Mouse (Mus musculus) right cerebral cortex, postnatal 14 days (tissue): ENCODE data around the gene Kansl1l.
"Not testable (repeated sequence)": the region's sequence is repeated elsewhere in the genome, so short reads cannot be mapped to it uniquely, and the experiment has no call there.

Experiments
- DNase-seq: peaks from one replicate; pipeline ENCODE4 v3.0.0; 2022

Kansl1l gene

GRCm38 (mm10) chr1:66816837-66817452 is 417 bp downstream of the Kansl1l start:
- DNase-seq = peak; percentile 98

DNA sequence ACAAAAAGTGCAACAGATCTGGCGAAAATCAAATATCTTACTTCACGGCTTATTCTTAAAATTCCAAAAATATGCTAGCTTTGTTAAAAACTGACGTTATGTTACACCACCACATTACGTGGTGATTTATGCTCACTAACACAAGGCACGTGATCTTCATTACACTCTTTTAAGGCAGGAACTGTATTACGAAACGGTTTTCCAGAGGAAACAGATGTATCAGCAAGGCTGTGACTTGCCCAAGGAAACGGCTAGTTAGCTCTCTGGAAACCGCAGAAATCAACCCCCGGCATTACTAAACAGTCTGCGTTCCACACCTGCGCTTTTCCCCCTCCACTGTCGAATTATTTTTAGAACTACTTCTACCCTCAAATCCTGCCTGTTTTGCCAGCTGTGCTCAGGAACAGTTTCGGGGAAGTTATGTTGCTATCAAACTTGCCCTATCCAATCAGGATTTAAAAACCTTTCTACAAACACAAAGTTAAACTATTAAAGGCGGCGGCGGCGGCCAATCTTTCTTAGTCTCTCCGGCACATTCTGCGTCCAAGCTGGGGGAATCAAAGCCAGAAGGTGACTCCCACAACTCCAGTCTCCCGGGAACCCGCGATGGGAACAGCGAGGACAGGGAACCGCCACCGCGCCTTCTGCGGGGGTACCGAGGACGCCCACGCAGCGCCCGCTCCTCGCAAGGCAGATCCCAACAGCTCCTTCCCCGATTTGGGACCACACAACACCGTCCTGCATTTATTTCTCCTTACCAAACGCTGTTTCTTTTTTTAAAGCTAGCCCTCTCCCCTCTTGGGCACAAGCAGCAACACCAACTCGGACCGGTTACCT is 1.2 kb downstream of the Kansl1l start:
- peak; percentile 72 for DNase-seq

DNA sequence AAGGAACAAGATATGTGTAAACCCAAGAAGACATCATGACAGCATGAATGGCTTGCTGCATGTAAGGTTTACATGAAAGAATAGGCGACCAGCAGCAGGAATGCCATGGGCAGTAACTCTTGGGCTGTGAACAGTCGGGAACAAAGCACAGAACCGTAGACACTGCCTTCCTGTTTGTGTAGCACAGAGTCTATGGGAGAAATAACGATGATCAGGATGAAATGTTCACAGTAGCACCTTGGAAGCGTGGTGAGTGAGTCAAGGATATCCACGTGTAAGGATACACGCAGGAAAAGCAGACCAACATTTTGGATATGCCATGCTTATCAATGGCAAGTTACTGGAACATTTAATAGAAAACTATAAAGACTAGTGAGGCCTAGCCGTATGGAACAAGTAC is 2.6 kb downstream of the Kansl1l start:
- DNase-seq = no peak

DNA sequence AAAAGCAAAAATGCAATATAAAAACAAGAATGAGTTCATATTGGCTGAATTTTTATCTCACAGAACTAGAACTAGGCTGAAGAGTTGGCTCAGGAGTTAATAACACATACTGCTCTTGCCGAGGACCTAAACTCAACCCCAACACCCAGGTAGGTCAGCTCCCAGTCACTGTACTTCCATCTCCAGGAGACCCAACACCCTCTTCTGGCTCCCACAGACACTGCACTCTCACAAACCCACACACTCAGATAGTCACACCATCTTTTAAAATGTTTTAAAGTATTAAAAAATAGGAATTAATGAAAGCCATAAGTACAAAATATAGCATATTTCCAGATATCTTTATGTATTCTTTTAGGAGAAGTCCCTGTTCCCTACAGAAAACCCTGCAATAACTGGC is 4.2 kb downstream of the Kansl1l start:
- no peak for DNase-seq

GRCm38 (mm10) chr1:66806821-66807220 is 10.5 kb downstream of the Kansl1l start:
- DNase-seq = no peak

DNA sequence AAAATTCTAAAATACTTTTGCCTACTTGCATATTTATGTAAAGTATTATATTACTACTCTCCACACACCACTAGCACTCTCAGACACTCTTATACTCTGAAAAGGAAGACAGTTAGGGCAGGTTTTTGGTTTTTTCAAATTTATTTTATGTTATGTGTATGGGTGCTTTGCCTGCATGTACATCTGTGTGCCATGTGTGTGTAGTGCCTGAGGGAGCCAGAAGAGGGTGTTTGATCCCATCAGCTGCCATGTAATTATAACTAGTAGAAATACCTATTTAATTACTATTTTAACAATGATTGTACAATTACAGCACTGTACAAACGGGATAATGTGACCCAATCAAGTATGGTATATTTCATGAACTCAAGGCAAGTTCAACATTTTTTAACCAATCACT is 12.0 kb downstream of the Kansl1l start:
- no peak for DNase-seq

GRCm38 (mm10) chr1:66804710-66805109 is 12.7 kb downstream of the Kansl1l start:
- no peak for DNase-seq

DNA sequence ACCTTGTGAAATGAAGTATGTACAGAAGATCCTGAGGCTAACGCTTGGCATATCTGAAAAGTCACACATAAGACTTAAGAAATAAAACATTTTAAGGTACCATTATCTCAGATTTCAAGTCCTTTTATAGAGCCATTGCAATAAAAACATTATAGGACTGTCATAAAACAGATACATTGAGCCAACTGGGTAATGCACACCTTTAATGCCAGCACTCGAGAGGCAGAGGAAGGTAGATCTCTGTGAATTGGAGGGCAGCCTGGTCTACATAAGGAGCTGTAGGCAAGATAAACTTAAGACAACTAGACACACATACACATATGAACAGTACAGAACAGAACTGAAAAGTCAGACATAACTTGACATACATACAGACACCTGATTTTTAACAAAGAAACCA is 19.4 kb downstream of the Kansl1l start:
- DNase-seq = no peak

DNA sequence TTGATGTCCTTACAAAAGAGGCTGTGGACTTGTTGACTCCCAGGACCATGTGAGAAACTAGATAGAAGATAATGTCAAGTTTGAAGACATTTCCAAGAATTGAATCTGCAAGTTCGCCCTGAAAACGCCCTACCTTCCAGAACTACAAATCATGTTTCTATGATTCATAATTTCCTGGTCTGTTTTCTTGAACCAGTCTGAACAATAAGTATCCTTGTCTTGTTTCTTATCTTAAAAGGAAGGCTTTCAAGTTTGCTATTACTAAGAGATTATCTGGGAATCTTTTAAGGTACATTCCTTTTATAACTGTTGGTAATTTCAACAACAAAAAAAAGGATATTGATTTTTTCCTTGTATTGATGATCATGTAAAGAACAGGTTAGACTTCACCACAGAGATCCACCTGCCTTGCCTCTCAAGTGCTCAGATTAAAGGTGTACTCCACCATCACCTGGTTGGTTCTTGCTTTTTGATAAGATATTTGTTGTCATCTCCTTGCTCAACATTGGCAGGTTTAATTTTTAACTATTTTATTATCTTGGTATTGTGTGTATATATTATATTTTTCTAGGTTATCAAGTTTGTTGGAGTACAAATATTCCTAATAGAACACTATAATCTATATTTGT is 24.4 kb downstream of the Kansl1l start:
- no peak for DNase-seq

- DNase-seq = no peak
Observed at GRCm38 (mm10) chr1:66782296-66782695, 35.1 kb downstream of the Kansl1l start.

DNA sequence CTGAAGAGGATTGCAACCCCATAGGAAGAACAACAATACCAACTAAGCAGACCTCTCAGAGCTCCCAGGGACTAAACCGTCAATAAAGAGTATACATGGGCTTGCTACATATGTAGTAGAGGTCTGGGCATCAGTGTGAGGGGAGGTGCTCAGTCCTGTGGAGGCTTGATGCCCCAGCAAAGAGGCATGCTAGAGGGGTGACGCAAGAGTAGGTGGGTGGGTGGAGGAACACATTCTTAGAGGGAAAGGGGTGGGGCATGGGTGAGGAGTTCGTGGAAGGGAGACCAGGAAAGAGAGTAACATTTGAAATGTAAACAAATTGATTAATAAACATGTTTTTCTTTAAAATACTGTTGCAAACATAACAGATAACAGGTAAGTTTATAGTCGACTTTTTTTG is 36.3 kb downstream of the Kansl1l start:
- DNase-seq = no peak

DNA sequence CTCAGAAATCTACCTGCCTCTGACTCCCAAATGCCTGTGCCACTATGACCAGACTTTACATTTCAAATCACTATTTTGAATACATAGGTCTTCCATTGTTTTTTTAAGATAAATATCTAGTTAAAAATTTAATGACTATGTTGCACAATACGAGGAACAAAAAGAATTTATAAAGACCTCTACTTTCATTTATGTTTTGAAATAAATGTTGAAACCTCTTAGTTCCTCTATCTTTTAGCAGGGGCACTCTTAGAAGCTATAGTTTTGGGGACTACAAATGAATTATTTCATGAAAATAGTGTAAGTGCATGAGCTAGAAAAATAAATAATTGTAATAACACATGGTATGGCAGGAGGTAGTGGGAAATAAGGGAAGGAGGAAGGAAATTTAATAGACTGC is 38.6 kb downstream of the Kansl1l start:
- no peak for DNase-seq

DNA sequence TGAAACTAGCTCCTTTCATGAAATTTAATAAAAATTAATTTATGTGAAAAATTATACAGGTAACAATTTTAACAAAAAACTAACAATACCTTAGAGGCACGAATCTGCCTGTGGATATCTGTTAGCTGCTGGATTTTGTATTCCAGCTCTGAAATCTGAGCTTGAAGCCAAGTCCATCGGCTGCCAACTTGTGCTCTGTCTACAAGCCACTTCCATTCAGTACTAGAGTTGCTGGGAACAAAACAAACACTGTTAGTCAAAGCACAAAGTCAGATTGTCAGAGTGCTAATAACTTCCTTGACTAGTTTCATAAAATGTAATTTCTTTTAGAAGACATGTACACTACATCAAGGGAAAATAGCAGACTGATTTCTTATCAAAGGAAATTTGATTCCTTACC is 39.5 kb downstream of the Kansl1l start:
- no peak for DNase-seq

DNA sequence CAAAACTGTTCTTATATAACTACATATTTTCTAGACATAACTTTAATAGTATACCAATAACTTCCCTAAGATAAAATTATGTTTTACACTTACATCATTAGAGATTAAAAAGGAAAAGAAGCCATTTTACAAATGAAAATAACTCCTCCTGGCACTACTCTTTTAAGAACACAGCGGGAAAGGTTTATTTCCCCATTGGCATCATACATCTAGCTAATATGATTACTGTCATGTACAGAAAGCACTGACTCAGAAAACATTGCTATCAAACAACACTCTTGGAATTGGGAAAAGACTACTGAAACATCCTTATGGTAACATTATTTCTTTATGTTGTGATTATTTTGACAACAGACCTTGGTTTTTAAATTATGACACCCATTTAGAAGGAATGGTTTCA is 48.6 kb downstream of the Kansl1l start:
- no peak for DNase-seq

DNA sequence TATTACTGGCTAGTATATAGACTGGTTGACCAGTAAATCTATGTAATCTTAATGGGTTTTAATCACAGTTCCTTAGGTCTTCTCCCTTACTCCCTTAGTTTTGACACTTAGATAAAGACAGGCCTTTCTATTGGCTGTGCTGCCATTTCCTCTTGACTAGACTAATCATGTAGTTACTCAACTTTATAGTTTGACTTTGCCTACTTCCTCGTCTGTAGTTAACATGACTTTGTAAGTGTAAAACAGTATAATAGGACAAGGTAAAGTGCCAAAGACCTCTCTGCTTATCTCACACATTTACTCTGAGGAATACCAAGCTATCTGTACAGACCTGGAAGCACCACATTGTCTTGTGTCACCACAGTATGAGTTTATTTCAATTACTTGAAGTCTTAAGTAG is 86.8 kb downstream of the Kansl1l start:
- DNase-seq = no peak

DNA sequence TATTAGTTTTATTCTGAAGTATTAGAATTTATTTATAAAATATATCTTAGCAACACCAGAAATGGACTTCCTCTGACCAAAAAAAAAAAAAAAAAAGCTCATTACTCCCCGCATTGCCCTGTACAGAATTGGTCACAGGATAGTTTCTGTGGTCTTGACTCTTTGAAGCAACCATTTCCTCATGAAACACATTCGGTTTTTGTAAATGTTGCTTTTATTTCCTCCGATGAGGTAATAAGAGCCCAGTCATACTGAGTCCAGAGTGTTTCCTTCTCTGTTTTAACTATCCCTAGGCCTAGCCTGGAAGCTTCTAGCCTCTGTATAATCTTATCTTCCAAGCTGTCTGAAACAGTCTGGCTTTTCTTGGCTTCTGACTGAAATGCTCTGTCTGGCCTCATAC is 104.5 kb downstream of the Kansl1l start:
- DNase-seq = no peak

DNA sequence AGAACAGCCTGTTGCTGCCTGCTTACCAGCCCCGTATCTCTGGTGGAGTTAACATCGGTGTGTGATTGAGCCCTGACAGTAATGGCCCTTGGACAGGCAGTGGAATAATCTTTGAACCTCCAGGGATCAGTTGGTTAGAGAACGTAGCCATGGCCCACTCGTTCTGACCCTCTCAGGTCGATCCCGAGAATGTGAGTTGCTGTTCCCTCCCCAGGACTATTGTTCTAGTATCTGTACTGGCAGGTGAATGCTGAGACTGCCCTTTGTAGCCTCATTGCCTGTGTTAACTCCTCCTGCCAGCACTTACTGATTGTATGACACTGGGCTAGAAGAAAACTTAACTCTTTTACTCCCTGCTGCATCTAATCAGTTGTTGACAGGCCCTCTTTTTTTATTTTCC is 112.8 kb downstream of the Kansl1l start:
- DNase-seq = no peak

GRCm38 (mm10) chr1:66702623-66703345 is 114.6 kb downstream of the Kansl1l start:
- no peak for DNase-seq

- DNase-seq = no peak
Observed at GRCm38 (mm10) chr1:66701576-66701940, 115.8 kb downstream of the Kansl1l start.

DNA sequence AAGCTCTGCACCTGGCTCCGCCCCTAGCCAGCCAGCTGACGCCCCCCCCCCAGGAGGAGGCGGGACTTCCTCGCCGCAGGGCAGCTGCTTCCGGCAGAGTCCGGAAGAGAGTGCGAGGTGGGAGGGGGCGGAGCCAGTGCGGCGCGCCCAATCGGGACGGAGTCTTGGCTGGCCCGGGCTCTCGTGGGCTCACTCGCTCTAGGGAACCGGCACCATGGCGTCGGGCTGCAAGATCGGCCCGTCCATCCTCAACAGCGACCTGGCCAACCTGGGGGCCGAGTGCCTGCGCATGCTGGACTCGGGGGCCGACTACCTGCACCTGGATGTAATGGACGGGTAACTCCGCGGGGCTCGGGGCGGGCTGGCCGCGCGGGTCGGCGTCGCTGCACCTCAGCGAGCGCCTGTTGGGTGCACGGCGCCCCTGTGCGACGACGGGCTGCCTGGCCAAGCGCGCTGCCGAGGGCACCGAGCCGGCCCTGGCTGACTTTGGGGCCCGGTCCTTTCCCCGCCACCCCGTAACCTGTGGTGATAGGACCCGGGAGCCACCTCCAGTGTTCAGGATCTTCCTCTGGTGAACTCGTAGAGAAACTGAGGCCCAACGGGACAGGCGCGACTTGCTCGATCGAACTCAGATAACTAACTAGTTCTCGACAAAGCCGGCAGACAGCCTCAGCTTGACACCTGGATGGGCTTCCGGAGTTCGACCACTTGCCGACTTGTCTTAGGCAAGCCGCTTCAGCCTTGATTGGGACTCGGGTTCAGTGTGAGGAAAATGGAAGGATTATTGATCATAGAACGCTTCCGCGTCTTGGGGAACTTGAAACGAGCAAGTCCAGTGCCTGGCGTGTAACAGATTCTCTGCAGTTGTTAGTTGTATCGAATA is 116.4 kb downstream of the Kansl1l start, which contains the start of gene Rpe:
Gene Rpe, plus strand, starts transcription at position 139 of the 883 bp plus-strand sequence.
- DNase-seq = peak; percentile 93

GRCm38 (mm10) chr1:66700149-66700692 is 117.1 kb downstream of the Kansl1l start:
- DNase-seq = no peak

GRCm38 (mm10) chr1:66699630-66700029 is 117.7 kb downstream of the Kansl1l start:
- not testable (repeated sequence) for DNase-seq
